Mouse (Mus musculus) midbrain, embryonic 14.5 days (tissue): ENCODE results near the gene Ttc39b. TPM values are rescaled to one million over a fixed set of nuclear protein-coding genes. Genes with fewer than 3 reads are reported as not detected.

Source experiments
- ATAC-seq: fragments of 200-750 bp; cut with Nextera tagmentation; 2 replicates; pipeline ENCODE4 v1.8.0; 2017; ENCODE audit warnings: moderate number of reproducible peaks, moderate library complexity; ENCODE audit not compliant: low FRiP score, low TSS enrichment
- DNase-seq: peaks from one replicate; pipeline ENCODE4 v3.0.0-alpha.2; 2015
- H3K27ac ChIP-seq: fragments of 300-500 bp; sonication (generic); replicated peaks from 2 replicates; pipeline ENCODE4 v1.5.1; 2014; ENCODE audit warnings: mild to moderate bottlenecking, low read depth, low read length, moderate library complexity
- H3K27me3 ChIP-seq: fragments of 300-500 bp; sonication (generic); 2 replicates; pipeline ENCODE4 v1.6.1; 2014; ENCODE audit warnings: low read length, control low read depth, mixed read lengths; ENCODE audit not compliant: control insufficient read depth, insufficient read depth
- H3K36me3 ChIP-seq: fragments of 300-500 bp; sonication (generic); 2 replicates; pipeline ENCODE4 v1.6.1; 2014; ENCODE audit warnings: low read length, control low read depth; ENCODE audit not compliant: control insufficient read depth, insufficient read depth
- H3K4me1 ChIP-seq: fragments of 300-500 bp; sonication (generic); 2 replicates; pipeline ENCODE4 v1.6.1; 2014; ENCODE audit warnings: mild to moderate bottlenecking, antibody characterized with exemption, low read length, control low read depth; ENCODE audit not compliant: control insufficient read depth, insufficient read depth
- H3K4me2 ChIP-seq: fragments of 300-500 bp; sonication (generic); 2 replicates; pipeline ENCODE4 v1.6.1; 2014; ENCODE audit warnings: mild to moderate bottlenecking, low read length, moderate library complexity
- H3K4me3 ChIP-seq: fragments of 300-500 bp; sonication (generic); replicated peaks from 2 replicates; pipeline ENCODE4 v1.5.1; 2014; ENCODE audit warnings: low read depth, low read length
- H3K9ac ChIP-seq: fragments of 300-500 bp; sonication (generic); replicated peaks from 2 replicates; pipeline ENCODE4 v1.6.1; 2014; ENCODE audit warnings: mild to moderate bottlenecking, low read length, moderate library complexity
- H3K9me3 ChIP-seq: fragments of 300-500 bp; sonication (generic); 2 replicates; pipeline ENCODE4 v1.6.1; 2016; ENCODE audit warnings: low read length, control low read depth, mixed read lengths; ENCODE audit not compliant: control insufficient read depth
- WGBS: fragments of 180-500 bp; shearing (Covaris S2); extraction: QIAGEN DNeasy Blood & Tissue Kit; methylation state at CpG from one replicate; pipeline ENCODE4 v1.1.7; 2014; 5-methylcytosine and 5-hydroxymethylcytosine counted together
- polyA plus RNA-seq: library from polyadenylated mRNA; unstranded; fragments of >200 nt; fragmentation: Nextera tagmentation; extraction: Ambion mirVana; gene quantifications from 2 replicates; pipeline ENCODE4 v1.2.1, GENCODE M21; 2014

Gene Ttc39b
- polyA plus RNA-seq, 1 experiment from 2014 or later = 5.9 TPM

- no peaks in the 10 kb centered on the region for H3K4me1 ChIP-seq
- no peaks in the 10 kb centered on the region for H3K27me3 ChIP-seq
- DNase-seq (no peak), ATAC-seq (no peak)
- H3K9me3 ChIP-seq = no peaks in the 10 kb centered on the region
- H3K4me2 ChIP-seq = no peak overlapping the region
- H3K4me3 ChIP-seq = no peak overlapping the region
- no peak overlapping the region for H3K9ac ChIP-seq
- 84% methylated on average over 7 of the region's 7 CpGs for WGBS
- no peaks in the 10 kb centered on the region for H3K36me3 ChIP-seq
- H3K27ac ChIP-seq = no peak overlapping the region
Measured at GRCm38 (mm10) chr4:83314261-83314793, 9.7 kb downstream of the Ttc39b start.

GRCm38 (mm10) chr4:83312336-83312735 lies 11.7 kb downstream of the Ttc39b start:
- DNase-seq (no peak), ATAC-seq (no peak)
- Histone ChIP-seq H3K27me3 (no peaks in the 10 kb centered on the region), H3K36me3 (no peaks in the 10 kb centered on the region), H3K9me3 (no peaks in the 10 kb centered on the region), H3K27ac (no peak overlapping the region), H3K4me2 (no peak overlapping the region), H3K9ac (no peak overlapping the region), H3K4me3 (no peak overlapping the region), H3K4me1 (no peaks in the 10 kb centered on the region)
- WGBS = 74% methylated on average over 4 of the region's 4 CpGs

- 93% methylated on average over 8 of the region's 8 CpGs for WGBS
- no peak for ATAC-seq
- Histone ChIP-seq H3K4me3 (no peak overlapping the region), H3K27me3 (no peaks in the 10 kb centered on the region), H3K36me3 (no peaks in the 10 kb centered on the region), H3K4me1 (no peaks in the 10 kb centered on the region), H3K27ac (no peak overlapping the region), H3K4me2 (no peak overlapping the region), H3K9ac (no peak overlapping the region), H3K9me3 (no peaks in the 10 kb centered on the region)
- DNase-seq = no peak
Measured at GRCm38 (mm10) chr4:83311481-83311880, 12.6 kb downstream of the Ttc39b start.

GRCm38 (mm10) chr4:83310990-83311389 lies 13.1 kb downstream of the Ttc39b start:
- no peak overlapping the region for H3K27ac ChIP-seq
- ATAC-seq (no peak), DNase-seq (no peak)
- no peaks in the 10 kb centered on the region for H3K9me3 ChIP-seq
- no peaks in the 10 kb centered on the region for H3K4me1 ChIP-seq
- WGBS = 86% methylated on average over 10 of the region's 10 CpGs
- no peaks in the 10 kb centered on the region for H3K36me3 ChIP-seq
- no peak overlapping the region for H3K9ac ChIP-seq
- no peaks in the 10 kb centered on the region for H3K27me3 ChIP-seq
- no peak overlapping the region for H3K4me2 ChIP-seq
- no peak overlapping the region for H3K4me3 ChIP-seq

- H3K27me3 ChIP-seq = no peaks in the 10 kb centered on the region
- H3K9me3 ChIP-seq = no peaks in the 10 kb centered on the region
- H3K27ac ChIP-seq = no peak overlapping the region
- H3K36me3 ChIP-seq = no peaks in the 10 kb centered on the region
- no peak for ATAC-seq
- no peak overlapping the region for H3K4me2 ChIP-seq
- no peak for DNase-seq
- no peak overlapping the region for H3K4me3 ChIP-seq
- no peaks in the 10 kb centered on the region for H3K4me1 ChIP-seq
- no peak overlapping the region for H3K9ac ChIP-seq
- WGBS = 86% methylated on average over 3 of the region's 3 CpGs
Measured at GRCm38 (mm10) chr4:83308914-83309313, 15.1 kb downstream of the Ttc39b start.

GRCm38 (mm10) chr4:83307686-83308469 lies 16.2 kb downstream of the Ttc39b start:
- no peak overlapping the region for H3K4me2 ChIP-seq
- DNase-seq = no peak
- ATAC-seq = no peak
- no peaks in the 10 kb centered on the region for H3K9me3 ChIP-seq
- H3K4me3 ChIP-seq = no peak overlapping the region
- H3K36me3 ChIP-seq = no peaks in the 10 kb centered on the region
- no peak overlapping the region for H3K9ac ChIP-seq
- 89% methylated on average over 12 of the region's 12 CpGs for WGBS
- no peaks in the 10 kb centered on the region for H3K4me1 ChIP-seq
- no peak overlapping the region for H3K27ac ChIP-seq
- no peaks in the 10 kb centered on the region for H3K27me3 ChIP-seq

- Histone ChIP-seq H3K9me3 (no peaks in the 10 kb centered on the region), H3K27ac (no peak overlapping the region), H3K4me2 (no peak overlapping the region), H3K4me3 (no peak overlapping the region), H3K36me3 (no peaks in the 10 kb centered on the region), H3K27me3 (no peaks in the 10 kb centered on the region), H3K9ac (no peak overlapping the region), H3K4me1 (no peaks in the 10 kb centered on the region)
- WGBS = 88% methylated on average over 7 of the region's 7 CpGs
- DNase-seq (no peak), ATAC-seq (no peak)
Measured at GRCm38 (mm10) chr4:83306879-83307278, 17.2 kb downstream of the Ttc39b start.

- DNase-seq = no peak
- Histone ChIP-seq H3K4me3 (no peak overlapping the region), H3K9ac (no peak overlapping the region), H3K36me3 (no peaks in the 10 kb centered on the region), H3K4me2 (no peak overlapping the region), H3K27me3 (no peaks in the 10 kb centered on the region), H3K9me3 (no peaks in the 10 kb centered on the region), H3K4me1 (no peaks in the 10 kb centered on the region), H3K27ac (no peak overlapping the region)
- ATAC-seq = no peak
- WGBS = 84% methylated on average over 2 of the region's 2 CpGs
Measured at GRCm38 (mm10) chr4:83305099-83305498, 19.0 kb downstream of the Ttc39b start.
